Mouse (Mus musculus) small intestine, adult 2 months (tissue): ENCODE measurements around the gene Tfip11. TPM values are rescaled to one million over a fixed set of nuclear protein-coding genes. Genes with fewer than 3 reads are reported as not detected.

ENCODE experiments used
- H3K27ac ChIP-seq: fragments of 200-500 bp; 2 replicates; pipeline ENCODE4 v1.5.1; 2012; ENCODE audit warnings: low read depth, low read length, control low read depth, inconsistent platforms; ENCODE audit not compliant: insufficient read depth
- H3K27me3 ChIP-seq: fragments of 200-500 bp; 2 replicates; pipeline ENCODE4 v1.6.1; 2012; ENCODE audit warnings: mild to moderate bottlenecking, moderate library complexity, low read length, inconsistent platforms; ENCODE audit not compliant: control insufficient read depth, insufficient read depth
- H3K36me3 ChIP-seq: fragments of 200-500 bp; 2 replicates; pipeline ENCODE4 v1.6.1; 2012; ENCODE audit warnings: mild to moderate bottlenecking, low read length, control low read depth, inconsistent platforms; ENCODE audit not compliant: control insufficient read depth, insufficient read depth
- H3K4me1 ChIP-seq: fragments of 200-500 bp; 2 replicates; pipeline ENCODE4 v1.6.1; 2012; ENCODE audit warnings: low read length, inconsistent platforms, mixed read lengths; ENCODE audit not compliant: control insufficient read depth, insufficient read depth, insufficient read length
- H3K4me3 ChIP-seq: fragments of 200-500 bp; 2 replicates; pipeline ENCODE4 v1.5.1; 2012; ENCODE audit warnings: low read depth, mild to moderate bottlenecking, control low read depth, inconsistent platforms, low read length, moderate library complexity
- CTCF ChIP-seq: fragments of 200-500 bp; IDR thresholded peaks from 2 replicates; pipeline ENCODE4 v1.5.1; 2012; ENCODE audit warnings: low read depth, mild to moderate bottlenecking, control low read depth, inconsistent platforms, low read length, moderate library complexity, mixed read lengths; ENCODE audit not compliant: insufficient replicate concordance, insufficient read length; ENCODE audit errors: extremely low read depth
- POLR2A ChIP-seq: fragments of 200-500 bp; IDR thresholded peaks from 2 replicates; pipeline ENCODE4 v1.6.1; 2012; ENCODE audit warnings: low read depth, mild to moderate bottlenecking, control low read depth, inconsistent platforms, low read length, moderate library complexity
- WGBS: fragments of 180-500 bp; shearing (Covaris S2); methylation state at CpG from one replicate; pipeline ENCODE4 v1.1.7; 2018; 5-methylcytosine and 5-hydroxymethylcytosine counted together
- polyA plus RNA-seq: library from polyadenylated mRNA; depleted of rRNA; stranded (reverse); fragments of >200 nt; gene quantifications from 2 replicates; pipeline ENCODE4 v1.2.3, GENCODE M21; 2012

Tfip11 gene
- polyA plus RNA-seq, 1 experiment: 40.0 TPM

GRCm38 (mm10) chr5:112323246-112323645 lies 2.9 kb upstream of the Tfip11 start:
- Histone ChIP-seq H3K4me1 (peaks cover 5% of the 10 kb centered on the region), H3K27ac (no peak overlapping the region), H3K36me3 (peaks cover 2% of the 10 kb centered on the region; the same call in 1 of the 2 replicates), H3K27me3 (no peaks in the 10 kb centered on the region), H3K4me3 (no peak overlapping the region)
- WGBS: 86% methylated on average over 6 of the region's 6 CpGs
- no peak for TF ChIP-seq CTCF
- no peak for TF ChIP-seq POLR2A

- Histone ChIP-seq H3K27me3 (no peaks in the 10 kb centered on the region), H3K4me3 (peak overlapping the region; percentile 51), H3K27ac (peak overlapping the region; percentile 77), H3K4me1 (peaks cover 5% of the 10 kb centered on the region), H3K36me3 (peaks cover 10% of the 10 kb centered on the region)
- TF ChIP-seq POLR2A (no peak), CTCF (no peak)
- 6% methylated on average over 24 of the region's 24 CpGs for WGBS
These were observed 1.3 kb upstream of the Tfip11 start for GRCm38 (mm10) chr5:112324637-112325545.

GRCm38 (mm10) chr5:112326446-112327009 lies 370 bp downstream of the Tfip11 start:
- H3K27ac ChIP-seq: peak overlapping the region; percentile 1; the same call in 1 of the 2 replicates
- peak overlapping the region; percentile 88 for H3K4me3 ChIP-seq
- H3K36me3 ChIP-seq: peaks cover 26% of the 10 kb centered on the region
- no peaks in the 10 kb centered on the region for H3K27me3 ChIP-seq
- 2% methylated on average over 30 of the region's 33 CpGs for WGBS
- peaks cover 5% of the 10 kb centered on the region for H3K4me1 ChIP-seq
- TF ChIP-seq POLR2A (no peak), CTCF (no peak)

GRCm38 (mm10) chr5:112327854-112328253 lies 1.7 kb downstream of the Tfip11 start:
- H3K4me3 ChIP-seq: no peak overlapping the region
- peaks cover 5% of the 10 kb centered on the region for H3K4me1 ChIP-seq
- WGBS: 87% methylated on average over 15 of the region's 15 CpGs
- H3K36me3 ChIP-seq: peaks cover 38% of the 10 kb centered on the region
- H3K27me3 ChIP-seq: no peaks in the 10 kb centered on the region
- TF ChIP-seq POLR2A (no peak), CTCF (no peak)
- no peak overlapping the region for H3K27ac ChIP-seq

GRCm38 (mm10) chr5:112329805-112330564 lies 3.8 kb downstream of the Tfip11 start:
- TF ChIP-seq POLR2A (no peak), CTCF (no peak)

GRCm38 (mm10) chr5:112335473-112335872 lies 9.3 kb downstream of the Tfip11 start:
- no peaks in the 10 kb centered on the region for H3K4me1 ChIP-seq
- H3K27me3 ChIP-seq: no peaks in the 10 kb centered on the region
- TF ChIP-seq CTCF (peak; percentile 67; the same call in 1 of the 2 replicates), POLR2A (no peak)
- H3K27ac ChIP-seq: no peak overlapping the region
- H3K36me3 ChIP-seq: peaks cover 83% of the 10 kb centered on the region
- no peak overlapping the region for H3K4me3 ChIP-seq
- 39% methylated on average over 2 of the region's 2 CpGs for WGBS

More at GRCm38 (mm10) chr5:112329805-112330564, 3.8 kb downstream of the Tfip11 start:
- Histone ChIP-seq H3K4me1 (peaks cover 2% of the 10 kb centered on the region), H3K4me3 (no peak overlapping the region), H3K36me3 (peaks cover 59% of the 10 kb centered on the region), H3K27me3 (no peaks in the 10 kb centered on the region), H3K27ac (no peak overlapping the region)
- 90% methylated on average over 14 of the region's 14 CpGs for WGBS

- Histone ChIP-seq H3K36me3 (peaks cover 69% of the 10 kb centered on the region), H3K4me1 (no peaks in the 10 kb centered on the region; the same call in 1 of the 2 replicates), H3K27ac (no peak overlapping the region), H3K4me3 (no peak overlapping the region), H3K27me3 (no peaks in the 10 kb centered on the region)
- TF ChIP-seq CTCF (no peak), POLR2A (no peak)
- 92% methylated on average over 22 of the region's 22 CpGs for WGBS
These were observed 10.8 kb downstream of the Tfip11 start for GRCm38 (mm10) chr5:112337004-112337403.
